Mouse (Mus musculus) megakaryocyte, embryonic 14.5 days (primary cell): ENCODE data around the gene Tcte2.

ENCODE experiments used
- FLI1 ChIP-seq: IDR thresholded peaks from 2 replicates; pipeline ENCODE4 v1.6.1; 2012; ENCODE audit warnings: low read length, inconsistent platforms, mixed read lengths
- GATA1 ChIP-seq: IDR thresholded peaks from 3 replicates; pipeline ENCODE4 v1.6.1; 2012; ENCODE audit warnings: mixed read lengths, low read length, inconsistent platforms, borderline replicate concordance

DNA sequence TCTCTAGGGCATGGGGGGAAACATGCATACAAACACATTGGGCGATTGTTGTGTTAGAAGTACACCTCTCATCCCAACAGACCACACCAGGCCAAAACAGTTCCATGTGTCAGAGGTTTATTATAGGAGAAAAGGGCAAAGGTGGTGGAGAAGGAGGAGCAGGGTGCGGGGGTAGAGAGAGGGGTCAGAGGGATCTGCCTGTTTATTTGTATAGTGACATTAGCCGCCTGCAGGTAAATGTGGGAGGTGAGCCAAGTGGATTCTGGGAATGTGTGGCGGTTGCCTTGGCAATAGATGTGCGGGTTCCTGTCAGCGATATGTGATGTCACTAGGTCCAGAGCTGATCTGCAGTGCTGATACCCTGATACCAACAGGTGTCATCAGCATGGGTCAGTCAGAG lies 45.3 kb downstream of the Tcte2 start:
- no peak for TF ChIP-seq GATA1
- no peak for TF ChIP-seq FLI1
